Mouse (Mus musculus) liver, embryonic 16.5 days (tissue): ENCODE measurements around the gene Dcdc2b. TPM values are rescaled to one million over a fixed set of nuclear protein-coding genes. Genes with fewer than 3 reads are reported as not detected.

Experiments used
- ATAC-seq: fragments of 200-750 bp; cut with Nextera tagmentation; 2 replicates; pipeline ENCODE4 v1.8.0; 2017; ENCODE audit warnings: low read depth, mild to moderate bottlenecking, moderate number of reproducible peaks, moderate library complexity
- H3K27ac ChIP-seq: fragments of 300-500 bp; sonication (generic); 2 replicates; pipeline ENCODE4 v1.5.1; 2014; ENCODE audit warnings: mild to moderate bottlenecking, low read length
- H3K27me3 ChIP-seq: fragments of 300-500 bp; sonication (generic); 2 replicates; pipeline ENCODE4 v1.6.1; 2014; ENCODE audit warnings: low read depth, low read length, mixed read lengths; ENCODE audit not compliant: control insufficient read depth, insufficient read depth
- H3K36me3 ChIP-seq: fragments of 300-500 bp; sonication (generic); 2 replicates; pipeline ENCODE4 v1.6.1; 2014; ENCODE audit warnings: mild to moderate bottlenecking; ENCODE audit not compliant: control insufficient read depth, insufficient read depth
- H3K4me1 ChIP-seq: fragments of 300-500 bp; sonication (generic); 2 replicates; pipeline ENCODE4 v1.6.1; 2014; ENCODE audit warnings: low read depth, low read length, mixed read lengths; ENCODE audit not compliant: control insufficient read depth
- H3K4me2 ChIP-seq: fragments of 300-500 bp; sonication (generic); 2 replicates; pipeline ENCODE4 v1.6.1; 2014; ENCODE audit warnings: low read depth, low read length, mixed read lengths
- H3K4me3 ChIP-seq: fragments of 300-500 bp; sonication (generic); 2 replicates; pipeline ENCODE4 v1.5.1; 2014; ENCODE audit warnings: low read depth, mild to moderate bottlenecking, low read length
- H3K9ac ChIP-seq: fragments of 300-500 bp; sonication (generic); 2 replicates; pipeline ENCODE4 v1.6.1; 2014; ENCODE audit warnings: low read depth, low read length
- H3K9me3 ChIP-seq: fragments of 300-500 bp; sonication (generic); replicated peaks from 2 replicates; pipeline ENCODE4 v1.6.1; 2016; ENCODE audit warnings: low read length; ENCODE audit not compliant: control insufficient read depth
- WGBS: fragments of 180-500 bp; shearing (Covaris S2); extraction: QIAGEN DNeasy Blood & Tissue Kit; methylation state at CpG from one replicate; pipeline ENCODE4 v1.1.7; 2014; ENCODE audit not compliant: insufficient replicate concordance; 5-methylcytosine and 5-hydroxymethylcytosine counted together
- polyA plus RNA-seq: library from polyadenylated mRNA; unstranded; fragments of >200 nt; fragmentation: Nextera tagmentation; extraction: Ambion mirVana; gene quantifications from 2 replicates; pipeline ENCODE4 v1.2.1, GENCODE M21; 2015

Dcdc2b gene
- 0.46 and 0.91 TPM in 2 replicates for polyA plus RNA-seq

DNA sequence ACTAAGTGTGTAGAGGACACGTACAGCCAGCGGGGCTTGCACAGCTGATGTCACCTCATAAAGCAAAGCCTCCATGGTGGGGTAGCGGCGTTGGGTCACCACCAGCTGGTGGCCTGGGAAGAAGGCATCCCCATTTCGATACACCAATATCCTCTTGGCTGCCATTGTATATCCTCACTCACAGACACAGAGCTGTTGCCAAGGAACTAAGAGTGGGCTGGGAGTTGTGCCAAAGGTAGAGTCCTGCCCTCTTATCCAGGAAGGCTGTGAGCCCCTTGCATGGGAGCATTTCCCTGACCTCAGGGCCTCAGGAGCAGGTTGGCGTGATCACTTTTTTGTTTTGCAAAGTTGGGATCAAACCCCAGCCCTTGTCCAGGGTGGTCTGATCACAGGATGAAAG is at the start of gene Dcdc2b:
Gene Dcdc2b, minus strand, starts transcription at position 165 of the 400 bp plus-strand sequence.
- Histone ChIP-seq H3K27ac (no peak within 1 kb of the TSS), H3K9me3 (no peaks in the 10 kb centered on the region), H3K4me3 (no peak within 1 kb of the TSS), H3K4me1 (peaks cover 11% of the 10 kb centered on the region), H3K4me2 (no peak within 1 kb of the TSS), H3K27me3 (no peaks in the 10 kb centered on the region), H3K36me3 (peaks cover 5% of the 10 kb centered on the region; the same call in 1 of the 2 replicates), H3K9ac (no peak within 1 kb of the TSS)
- 77% methylated on average over 6 of the region's 6 CpGs for WGBS
- no peak for ATAC-seq

DNA sequence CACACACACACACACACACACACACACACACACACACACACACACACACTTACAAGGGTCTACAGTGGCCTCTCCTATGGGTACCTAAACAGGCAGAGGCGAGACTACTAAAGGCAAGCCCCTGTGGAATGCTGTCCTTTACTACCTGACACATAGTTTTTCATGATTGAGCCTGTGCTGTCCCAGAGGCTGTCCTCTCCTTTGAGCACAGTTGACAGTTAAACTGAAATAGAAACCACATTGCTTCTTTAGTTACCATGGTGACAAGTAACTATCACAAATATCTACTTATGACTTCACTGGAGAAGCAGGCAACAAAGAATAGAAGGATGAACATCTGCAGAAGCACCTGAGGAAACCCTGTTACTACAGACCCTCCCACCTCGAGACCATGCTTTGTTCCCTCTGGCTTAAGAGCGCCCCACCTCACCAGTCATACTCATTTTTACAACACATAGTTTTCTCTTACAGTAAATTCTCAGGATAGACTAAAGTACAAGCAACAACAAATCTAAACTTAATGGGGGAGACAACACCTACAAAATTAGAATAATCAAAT is 48.3 kb upstream of the Dcdc2b start:
- no peaks in the 10 kb centered on the region for H3K27me3 ChIP-seq
- H3K9me3 ChIP-seq = no peaks in the 10 kb centered on the region
- 72% methylated on average over 3 of the region's 3 CpGs for WGBS
- ATAC-seq = no peak
- H3K9ac ChIP-seq = no peak overlapping the region
- no peak overlapping the region for H3K4me3 ChIP-seq
- no peaks in the 10 kb centered on the region for H3K4me1 ChIP-seq
- H3K36me3 ChIP-seq = peaks cover 12% of the 10 kb centered on the region
- H3K27ac ChIP-seq = no peak overlapping the region
- no peak overlapping the region for H3K4me2 ChIP-seq

DNA sequence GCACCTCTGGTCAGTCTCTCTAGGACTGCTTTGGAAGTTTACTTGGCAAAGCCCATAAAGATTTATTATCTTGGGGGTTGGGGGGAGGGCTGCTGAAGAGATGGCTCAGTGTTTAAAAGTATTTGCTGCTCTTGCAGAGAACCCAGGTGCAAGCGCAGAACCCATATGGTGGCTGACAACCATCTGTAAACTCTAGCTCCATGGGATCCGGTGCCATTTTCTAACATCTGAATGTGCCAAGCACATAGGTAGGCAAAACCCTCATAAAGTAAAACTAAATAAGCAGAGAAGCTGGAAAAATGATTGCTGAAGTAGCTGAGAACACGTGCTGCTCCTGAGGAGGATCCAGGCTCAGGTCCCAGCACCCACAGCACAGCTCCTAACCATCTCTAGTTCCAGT is 47.5 kb upstream of the Dcdc2b start:
- no peaks in the 10 kb centered on the region for H3K9me3 ChIP-seq
- no peak for ATAC-seq
- no peak overlapping the region for H3K4me3 ChIP-seq
- H3K27ac ChIP-seq = no peak overlapping the region
- no peaks in the 10 kb centered on the region for H3K4me1 ChIP-seq
- H3K9ac ChIP-seq = no peak overlapping the region
- no peak overlapping the region for H3K4me2 ChIP-seq
- peaks cover 15% of the 10 kb centered on the region for H3K36me3 ChIP-seq
- WGBS = 78% methylated on average over 3 of the region's 3 CpGs
- no peaks in the 10 kb centered on the region for H3K27me3 ChIP-seq

DNA sequence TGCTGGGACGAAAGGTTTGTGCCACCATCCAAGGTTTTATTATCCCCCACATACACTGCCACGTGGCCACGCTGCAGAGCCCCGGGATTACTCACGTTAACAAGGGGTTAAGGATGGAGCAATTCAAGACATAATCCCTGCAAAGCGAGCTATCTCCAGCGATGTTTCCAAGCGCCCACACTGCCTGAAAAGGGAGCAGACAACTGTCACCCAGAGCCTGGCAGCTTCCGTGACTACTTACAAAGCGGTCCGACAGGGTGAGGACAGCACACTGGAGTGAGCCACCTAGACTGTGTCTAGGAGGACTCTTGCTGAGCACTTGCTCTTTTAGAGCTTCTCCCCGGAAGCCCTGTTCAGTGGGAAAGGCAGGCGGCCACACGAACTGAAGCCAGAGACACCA is 40.7 kb upstream of the Dcdc2b start:
- 86% methylated on average over 14 of the region's 14 CpGs for WGBS
- no peak overlapping the region for H3K4me2 ChIP-seq
- peaks cover 34% of the 10 kb centered on the region for H3K36me3 ChIP-seq
- no peak overlapping the region for H3K27ac ChIP-seq
- H3K4me1 ChIP-seq = no peaks in the 10 kb centered on the region
- no peaks in the 10 kb centered on the region for H3K9me3 ChIP-seq
- H3K9ac ChIP-seq = no peak overlapping the region
- no peak for ATAC-seq
- H3K27me3 ChIP-seq = no peaks in the 10 kb centered on the region
- no peak overlapping the region for H3K4me3 ChIP-seq

DNA sequence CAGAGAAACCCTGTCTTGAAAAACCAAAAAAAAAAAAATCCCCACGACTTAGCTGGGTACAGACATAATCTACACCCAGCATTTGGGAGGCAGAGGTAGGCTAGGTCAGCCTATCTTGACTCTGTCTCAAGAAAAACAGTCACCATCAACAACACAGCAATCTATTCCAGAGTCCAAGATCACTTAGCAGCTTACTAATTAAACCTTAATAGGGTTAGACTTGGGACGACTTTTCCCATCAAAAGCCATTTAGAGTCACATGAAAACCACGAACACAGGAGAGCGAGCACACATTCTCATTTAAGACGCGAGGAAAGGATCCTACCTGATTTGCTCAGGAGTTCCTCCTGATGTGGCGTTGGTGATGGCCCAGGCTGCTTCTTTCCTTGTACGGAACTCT is 36.3 kb upstream of the Dcdc2b start:
- Histone ChIP-seq H3K9ac (no peak overlapping the region), H3K36me3 (peaks cover 43% of the 10 kb centered on the region), H3K4me2 (no peak overlapping the region), H3K4me1 (no peaks in the 10 kb centered on the region), H3K4me3 (no peak overlapping the region), H3K27ac (no peak overlapping the region), H3K9me3 (no peaks in the 10 kb centered on the region), H3K27me3 (no peaks in the 10 kb centered on the region)
- no peak for ATAC-seq
- WGBS = 87% methylated on average over 8 of the region's 8 CpGs

DNA sequence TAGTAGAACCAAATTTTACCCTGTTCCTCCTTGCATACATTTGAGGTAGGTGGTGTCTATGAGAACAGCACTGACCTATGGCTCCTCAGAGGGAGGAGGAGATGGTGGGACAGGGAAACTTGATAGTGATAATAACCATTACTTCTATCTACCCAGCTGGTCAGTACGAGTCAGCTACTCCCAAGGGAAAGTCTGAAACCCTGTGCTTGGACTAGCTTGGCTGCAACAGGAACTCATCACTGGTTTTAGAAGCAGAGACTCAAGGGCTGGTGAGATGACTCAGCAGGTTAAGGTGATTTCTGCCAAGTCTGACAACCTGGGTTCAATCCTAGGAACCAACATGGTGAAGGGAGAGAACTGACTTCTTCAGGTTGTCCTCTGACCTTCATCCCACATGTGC is 34.6 kb upstream of the Dcdc2b start:
- Histone ChIP-seq H3K27me3 (no peaks in the 10 kb centered on the region), H3K9ac (no peak overlapping the region), H3K9me3 (no peaks in the 10 kb centered on the region), H3K27ac (no peak overlapping the region), H3K4me1 (no peaks in the 10 kb centered on the region), H3K4me2 (no peak overlapping the region), H3K4me3 (no peak overlapping the region), H3K36me3 (peaks cover 31% of the 10 kb centered on the region)
- WGBS = 69% methylated on average over 1 of the region's 1 CpGs
- ATAC-seq = no peak

DNA sequence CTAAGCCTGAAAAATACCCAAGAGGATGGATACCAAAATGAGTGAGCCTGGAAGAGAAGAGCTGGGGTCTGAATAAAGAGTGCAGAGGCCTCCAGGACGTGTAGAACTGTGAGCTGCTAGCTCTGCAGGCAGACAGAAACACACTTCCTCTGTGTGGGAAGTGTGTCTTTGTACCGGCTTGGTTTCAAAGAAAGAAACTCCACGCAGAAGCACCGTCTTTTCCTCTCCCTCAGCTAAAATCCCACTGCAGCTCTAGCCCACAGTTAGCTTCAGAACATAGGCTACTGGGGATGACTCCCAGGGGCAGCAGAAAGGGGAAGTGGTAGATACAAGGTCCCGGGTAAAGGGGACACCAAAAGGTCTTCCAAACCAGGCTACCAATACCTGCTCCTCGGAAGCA is 31.1 kb upstream of the Dcdc2b start:
- H3K27me3 ChIP-seq = no peaks in the 10 kb centered on the region
- no peak overlapping the region for H3K4me3 ChIP-seq
- no peaks in the 10 kb centered on the region for H3K9me3 ChIP-seq

DNA sequence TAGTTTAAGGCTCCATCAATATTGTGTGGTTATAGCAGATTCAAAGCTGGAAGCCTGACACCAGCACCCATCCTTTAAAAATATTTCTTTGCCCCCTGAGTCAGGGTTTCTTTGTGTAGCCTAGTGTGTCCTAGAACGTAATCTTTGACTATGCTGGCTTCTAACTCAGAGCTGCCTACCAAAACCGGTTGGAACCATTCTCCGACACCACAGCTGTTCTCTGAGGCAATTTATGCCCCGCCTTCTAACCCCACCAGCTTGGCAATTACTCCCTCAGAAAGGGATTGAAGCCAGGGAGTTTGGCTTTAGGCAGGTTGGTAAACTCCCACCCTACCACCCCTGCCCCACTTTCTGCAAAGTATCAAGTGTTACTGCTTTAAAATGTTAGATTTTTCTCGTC is 27.7 kb upstream of the Dcdc2b start:
- Histone ChIP-seq H3K4me1 (peaks cover 23% of the 10 kb centered on the region), H3K9ac (peak overlapping the region; percentile 30; the same call in 1 of the 2 replicates), H3K27ac (peak overlapping the region; percentile 49), H3K4me2 (peak overlapping the region; percentile 91), H3K9me3 (no peaks in the 10 kb centered on the region), H3K4me3 (peak overlapping the region; percentile 24; the same call in 1 of the 2 replicates), H3K36me3 (peaks cover 20% of the 10 kb centered on the region), H3K27me3 (no peaks in the 10 kb centered on the region)
- ATAC-seq = no peak
- WGBS = 60% methylated on average over 5 of the region's 5 CpGs

More for the DNA sequence above, 31.1 kb upstream of the Dcdc2b start:
- Histone ChIP-seq H3K4me2 (no peak overlapping the region), H3K27ac (no peak overlapping the region), H3K36me3 (peaks cover 20% of the 10 kb centered on the region), H3K9ac (no peak overlapping the region), H3K4me1 (peaks cover 6% of the 10 kb centered on the region)
- 53% methylated on average over 6 of the region's 6 CpGs for WGBS
- ATAC-seq = no peak

DNA sequence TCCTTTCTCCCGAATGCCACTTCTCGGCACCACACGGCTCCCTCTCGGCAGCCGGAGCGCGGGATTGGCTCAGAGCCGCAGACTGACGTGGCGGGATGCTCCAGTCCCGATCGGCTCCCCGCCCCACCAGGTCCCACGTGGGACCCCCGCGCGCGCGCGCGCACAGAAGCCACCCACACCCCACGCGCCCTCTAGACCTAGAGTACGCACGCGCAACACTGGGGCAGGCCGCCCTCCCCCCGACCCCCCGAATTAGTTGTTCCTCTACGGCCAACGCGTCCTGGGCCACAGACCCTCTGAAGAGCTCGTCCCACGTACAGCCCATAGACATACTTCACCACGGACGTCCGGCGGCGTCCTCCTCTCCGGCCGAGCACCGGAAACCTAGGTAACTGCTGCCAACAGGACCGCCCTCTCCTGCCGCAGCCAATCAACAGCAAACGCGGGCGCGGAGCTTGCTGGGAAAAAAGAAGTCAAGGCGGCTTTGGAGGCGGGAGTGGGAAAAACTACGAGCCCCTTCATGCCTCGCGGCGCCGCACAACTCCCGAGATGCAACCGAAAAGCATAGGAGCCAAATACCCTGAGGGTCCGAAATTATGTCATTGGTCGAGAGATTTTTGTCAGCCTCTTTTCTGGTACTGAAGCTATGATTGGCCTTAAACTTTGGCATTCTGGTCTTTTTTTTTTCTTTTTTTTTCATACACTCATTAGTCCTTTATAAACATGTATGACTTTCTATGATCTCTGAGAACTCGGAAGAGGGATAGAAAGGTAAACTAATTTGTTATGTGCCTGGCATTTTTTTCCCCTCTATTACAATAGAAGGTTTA is 26.8 kb upstream of the Dcdc2b start, which contains the start of gene Txlna:
Gene Txlna, minus strand, starts transcription at position 428 of the 830 bp plus-strand sequence.
- Histone ChIP-seq H3K4me1 (peaks cover 23% of the 10 kb centered on the region), H3K4me3 (peak within 1 kb of the TSS; percentile 81), H3K9me3 (no peaks in the 10 kb centered on the region), H3K36me3 (peaks cover 29% of the 10 kb centered on the region), H3K27me3 (no peaks in the 10 kb centered on the region), H3K27ac (peak within 1 kb of the TSS; percentile 91), H3K4me2 (peak within 1 kb of the TSS; percentile 91), H3K9ac (peak within 1 kb of the TSS; percentile 77)
- under 1% methylated on average over 60 of the region's 60 CpGs for WGBS
- ATAC-seq = peak; percentile 91
